In the genomic region with DNA sequence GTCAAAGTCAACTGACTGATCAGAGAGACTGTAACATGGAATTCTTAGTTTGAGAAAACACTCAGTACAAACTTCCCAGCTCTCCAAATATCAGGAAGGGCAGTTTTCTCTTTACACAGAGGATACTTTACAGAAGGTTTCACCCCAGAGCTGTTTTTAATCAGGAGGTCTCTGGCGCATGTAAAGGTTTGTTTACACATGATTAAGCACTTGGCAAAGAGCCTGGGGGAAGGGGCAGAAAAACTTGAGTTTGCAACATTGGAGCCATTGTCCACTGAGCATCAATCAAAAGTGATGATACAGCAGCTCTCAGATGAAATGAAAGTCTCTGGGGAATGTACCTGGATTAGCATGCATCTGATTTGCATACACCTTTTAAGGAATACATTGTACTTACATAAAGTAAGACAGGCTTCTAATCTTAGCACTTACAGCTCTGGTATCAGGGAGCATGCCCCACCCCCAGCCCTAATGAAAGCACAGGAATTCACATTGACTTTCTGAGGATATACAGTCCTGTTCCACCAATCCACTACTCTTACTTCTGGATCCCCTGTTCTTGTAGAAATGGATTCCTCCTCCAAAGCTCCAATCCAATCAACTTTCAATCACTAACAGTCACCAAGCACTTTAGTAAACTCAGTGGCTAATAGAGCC, we compare ENCODE assay signal across 18 mouse cellular contexts.
A peak's percentile ranks its signal among the peaks of the same experiment; 100 is the strongest.
DNase-seq lines count a peak whose midpoint lies in the region; ATAC-seq lines count a peak whose summit lies in the region.
"Had no signal": no experiment of that assay in that cellular context is flagged by ENCODE, and none has a peak within 500 bp of the region (broad histone marks: within the 10 kb centered on the region; RNA-seq: fewer than 3 reads in every experiment).

No protein-coding gene starts in this region.

- H3K9ac ChIP-seq in forebrain, embryonic 13.5 days: no peak overlapping the region
- H3K9ac ChIP-seq in forebrain, embryonic 16.5 days (replicated peaks; ENCODE audit: low read depth, low read length): no peak overlapping the region
- H3K9ac ChIP-seq in midbrain, embryonic 11.5 days (ENCODE audit: low read length): no peak overlapping the region
- no peak overlapping the region for H3K9ac ChIP-seq in midbrain, embryonic 16.5 days (ENCODE audit: low read depth, low read length)
- no peak overlapping the region for H3K9ac ChIP-seq in hindbrain, embryonic 13.5 days
- H3K9ac ChIP-seq: embryonic facial prominence, embryonic 15.5 days; heart, embryonic 15.5 days; intestine, embryonic 15.5 days; liver, embryonic 15.5 days had no signal

- H3K4me1 ChIP-seq in forebrain, embryonic 13.5 days: peaks cover 15% of the 10 kb centered on the region
- H3K4me1 ChIP-seq in forebrain, embryonic 16.5 days (replicated peaks; ENCODE audit: control insufficient read depth, insufficient read depth, low read length): peaks cover 2% of the 10 kb centered on the region; the same call in 1 of the 2 replicates
- H3K4me1 ChIP-seq in midbrain, embryonic 11.5 days (ENCODE audit: control insufficient read depth, insufficient read depth, low read length): no peaks in the 10 kb centered on the region
- no peaks in the 10 kb centered on the region for H3K4me1 ChIP-seq in midbrain, embryonic 16.5 days (ENCODE audit: control insufficient read depth, insufficient read depth, low read length)
- peaks cover 6% of the 10 kb centered on the region; the same call in 1 of the 2 replicates for H3K4me1 ChIP-seq in hindbrain, embryonic 13.5 days (replicated peaks)
- H3K4me1 ChIP-seq: embryonic facial prominence, embryonic 15.5 days; intestine, embryonic 15.5 days; liver, embryonic 15.5 days; megakaryocyte, embryonic 14.5 days had no signal

- no peak for DNase-seq in midbrain, embryonic 11.5 days (ENCODE audit: low spot score, missing footprints)
- DNase-seq in retina, postnatal 7 days (ENCODE audit: low read depth, low spot score): peak; percentile 6
- no peak for DNase-seq in gastrocnemius, postnatal 10 days
- DNase-seq in ovary, postnatal 10 days (ENCODE audit: low spot score): no peak
- DNase-seq: cerebellum, adult 11 months; gastrocnemius, postnatal 14 days; right cerebral cortex, postnatal 4 days had no signal

- H3K9me3 ChIP-seq in forebrain, embryonic 13.5 days (replicated peaks): no peaks in the 10 kb centered on the region
- no peaks in the 10 kb centered on the region for H3K9me3 ChIP-seq in forebrain, embryonic 16.5 days (ENCODE audit: control insufficient read depth, low read length)
- no peaks in the 10 kb centered on the region for H3K9me3 ChIP-seq in midbrain, embryonic 11.5 days (ENCODE audit: control insufficient read depth, low read length)
- no peaks in the 10 kb centered on the region for H3K9me3 ChIP-seq in midbrain, embryonic 16.5 days (replicated peaks; ENCODE audit: control insufficient read depth, low read length, poor library complexity, severe bottlenecking)
- no peaks in the 10 kb centered on the region for H3K9me3 ChIP-seq in hindbrain, embryonic 13.5 days
- H3K9me3 ChIP-seq: embryonic facial prominence, embryonic 15.5 days; heart, embryonic 15.5 days; intestine, embryonic 15.5 days; liver, embryonic 15.5 days had no signal

- no peaks in the 10 kb centered on the region for H3K36me3 ChIP-seq in forebrain, embryonic 13.5 days (ENCODE audit: poor library complexity, severe bottlenecking)
- H3K36me3 ChIP-seq in forebrain, embryonic 16.5 days (ENCODE audit: control insufficient read depth, insufficient read depth): no peaks in the 10 kb centered on the region
- no peaks in the 10 kb centered on the region for H3K36me3 ChIP-seq in midbrain, embryonic 11.5 days (ENCODE audit: control insufficient read depth, insufficient read depth, low read length)
- no peaks in the 10 kb centered on the region for H3K36me3 ChIP-seq in midbrain, embryonic 16.5 days (ENCODE audit: control insufficient read depth, insufficient read depth, low read length)
- no peaks in the 10 kb centered on the region for H3K36me3 ChIP-seq in hindbrain, embryonic 13.5 days
- H3K36me3 ChIP-seq: embryonic facial prominence, embryonic 15.5 days; G1E; heart, embryonic 15.5 days; intestine, embryonic 15.5 days; liver, embryonic 15.5 days had no signal

- no peak overlapping the region for H3K4me3 ChIP-seq in forebrain, embryonic 13.5 days
- H3K4me3 ChIP-seq in forebrain, embryonic 16.5 days (replicated peaks; ENCODE audit: low read length): no peak overlapping the region
- no peak overlapping the region for H3K4me3 ChIP-seq in midbrain, embryonic 11.5 days (ENCODE audit: low read depth, low read length)
- H3K4me3 ChIP-seq in midbrain, embryonic 16.5 days (ENCODE audit: low read depth, low read length): no peak overlapping the region
- no peak overlapping the region for H3K4me3 ChIP-seq in hindbrain, embryonic 13.5 days
- H3K4me3 ChIP-seq: embryonic facial prominence, embryonic 15.5 days; heart, embryonic 15.5 days; intestine, embryonic 15.5 days; left cerebral cortex, adult 2 months; liver, embryonic 15.5 days; megakaryocyte, embryonic 14.5 days had no signal

- ATAC-seq in forebrain, embryonic 13.5 days: peak; percentile 41; the same call in 1 of the 2 replicates
- no peak for ATAC-seq in forebrain, embryonic 16.5 days
- peak; percentile 11; the same call in 1 of the 2 replicates for ATAC-seq in midbrain, embryonic 11.5 days (ENCODE audit: low FRiP score)
- no peak for ATAC-seq in midbrain, embryonic 16.5 days
- ATAC-seq in hindbrain, embryonic 13.5 days (ENCODE audit: low FRiP score): 0 out of 2 replicates have a peak, but pooled peaks have one; percentile 13
- ATAC-seq: intestine, embryonic 15.5 days had no signal

- 5% methylated on average over 1 of the region's 1 CpGs for WGBS in forebrain, embryonic 13.5 days
- 5% methylated on average over 1 of the region's 1 CpGs for WGBS in forebrain, embryonic 16.5 days
- WGBS in midbrain, embryonic 11.5 days: 39% methylated on average over 1 of the region's 1 CpGs
- WGBS in midbrain, embryonic 16.5 days: 20% methylated on average over 1 of the region's 1 CpGs
- WGBS in hindbrain, embryonic 13.5 days: 2% methylated on average over 1 of the region's 1 CpGs

- no peak overlapping the region for H3K4me2 ChIP-seq in forebrain, embryonic 13.5 days
- no peak overlapping the region for H3K4me2 ChIP-seq in forebrain, embryonic 16.5 days (ENCODE audit: low read length)
- no peak overlapping the region for H3K4me2 ChIP-seq in midbrain, embryonic 11.5 days
- H3K4me2 ChIP-seq in midbrain, embryonic 16.5 days (ENCODE audit: low read length): no peak overlapping the region
- no peak overlapping the region for H3K4me2 ChIP-seq in hindbrain, embryonic 13.5 days
- H3K4me2 ChIP-seq: embryonic facial prominence, embryonic 15.5 days; heart, embryonic 15.5 days; intestine, embryonic 15.5 days; liver, embryonic 15.5 days had no signal

- no peaks in the 10 kb centered on the region for H3K27me3 ChIP-seq in forebrain, embryonic 13.5 days
- H3K27me3 ChIP-seq in forebrain, embryonic 16.5 days (replicated peaks; ENCODE audit: control insufficient read depth, insufficient read depth, low read length): no peaks in the 10 kb centered on the region
- H3K27me3 ChIP-seq in midbrain, embryonic 11.5 days (ENCODE audit: control insufficient read depth, insufficient read depth, low read length): no peaks in the 10 kb centered on the region
- H3K27me3 ChIP-seq in midbrain, embryonic 16.5 days (ENCODE audit: control insufficient read depth, insufficient read depth, low read depth, low read length): no peaks in the 10 kb centered on the region
- no peaks in the 10 kb centered on the region for H3K27me3 ChIP-seq in hindbrain, embryonic 13.5 days
- H3K27me3 ChIP-seq: embryonic facial prominence, embryonic 15.5 days; heart, embryonic 15.5 days; intestine, embryonic 15.5 days; liver, embryonic 15.5 days; megakaryocyte, embryonic 14.5 days had no signal

- no peak overlapping the region; the same call in 1 of the 2 replicates for H3K27ac ChIP-seq in forebrain, embryonic 13.5 days
- no peak overlapping the region for H3K27ac ChIP-seq in forebrain, embryonic 16.5 days (ENCODE audit: low read length)
- H3K27ac ChIP-seq in midbrain, embryonic 11.5 days (ENCODE audit: low read depth, low read length): no peak overlapping the region
- H3K27ac ChIP-seq in midbrain, embryonic 16.5 days (ENCODE audit: low read length): no peak overlapping the region
- H3K27ac ChIP-seq in hindbrain, embryonic 13.5 days: no peak overlapping the region
- H3K27ac ChIP-seq: embryonic facial prominence, embryonic 15.5 days; heart, embryonic 15.5 days; intestine, embryonic 15.5 days; left cerebral cortex, adult 2 months; liver, embryonic 15.5 days had no signal

Comparison
In these comparisons a context has a peak if more than half of its experiments do, and no peak if none do; other contexts are left out.
1. ATAC-seq: peak in forebrain, embryonic 13.5 days (single experiment), midbrain, embryonic 11.5 days (single experiment) and hindbrain, embryonic 13.5 days (single experiment); none in forebrain, embryonic 16.5 days (single experiment) and midbrain, embryonic 16.5 days (single experiment).